Comparison of ENCODE assay signal across 20 mouse cellular contexts in the genomic region with DNA sequence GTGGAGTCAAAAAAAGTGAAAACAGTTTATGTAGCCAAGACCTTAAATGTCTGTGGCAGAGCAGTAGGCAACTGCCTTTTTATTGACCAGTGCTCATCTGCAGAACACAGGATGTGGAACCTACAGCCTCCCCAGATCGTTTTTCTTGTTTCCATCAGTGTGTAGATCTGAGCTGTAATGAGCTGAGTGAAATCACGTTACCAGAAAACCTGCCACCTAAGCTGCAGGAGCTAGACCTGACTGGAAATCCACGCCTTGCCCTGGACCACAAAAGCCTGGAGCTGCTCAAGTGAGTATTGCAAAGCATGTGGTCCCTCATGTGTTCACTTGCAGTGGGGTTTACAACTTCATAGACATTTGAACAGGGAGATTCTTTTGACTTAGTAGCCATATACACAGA.
DNase-seq lines count a peak whose midpoint lies in the region; ATAC-seq and TF ChIP-seq lines count a peak whose summit lies in the region.
"Had no signal": no experiment of that assay in that cellular context is flagged by ENCODE, and none has a peak within 500 bp of the region (broad histone marks: within the 10 kb centered on the region; RNA-seq: fewer than 3 reads in every experiment).

No protein-coding gene starts in this region.

- no peak overlapping the region; the same call in 1 of the 2 replicates for H3K9ac ChIP-seq in CH12.LX (ENCODE audit: insufficient read depth, low read depth)
- no peak overlapping the region for H3K9ac ChIP-seq in intestine, postnatal 0 days (ENCODE audit: low read depth, low read length)
- H3K9ac ChIP-seq in kidney, embryonic 14.5 days (ENCODE audit: low read depth, low read length): no peak overlapping the region
- no peak overlapping the region for H3K9ac ChIP-seq in heart, adult 2 months (ENCODE audit: low read depth, low read length)
- H3K9ac ChIP-seq: embryonic facial prominence, embryonic 12.5 days; forebrain, embryonic 13.5 days; forebrain, embryonic 15.5 days; forebrain, postnatal 0 days had no signal

- H3K27me3 ChIP-seq in CH12.LX (replicated peaks): no peaks in the 10 kb centered on the region
- H3K27me3 ChIP-seq in intestine, postnatal 0 days (replicated peaks; ENCODE audit: control insufficient read depth, insufficient read depth, low read length): no peaks in the 10 kb centered on the region
- H3K27me3 ChIP-seq in kidney, embryonic 14.5 days (ENCODE audit: control insufficient read depth, insufficient read depth, low read length): no peaks in the 10 kb centered on the region
- H3K27me3 ChIP-seq in heart, adult 2 months (ENCODE audit: control insufficient read depth, insufficient read depth, low read length): no peaks in the 10 kb centered on the region
- H3K27me3 ChIP-seq: embryonic facial prominence, embryonic 12.5 days; forebrain, embryonic 13.5 days; forebrain, embryonic 15.5 days had no signal

- TF ChIP-seq RAD21 in CH12.LX (IDR thresholded peaks at IDR 0.05; ENCODE audit: low read depth, low read length): no peak

- no peak for TF ChIP-seq CTCF in CH12.LX (conservative IDR thresholded peaks at IDR 0.05 in 1 of 2, IDR thresholded peaks at IDR 0.05 in 1 of 2; ENCODE audit: low read depth in 2 of 2, low read length in 2 of 2)
- no peak for TF ChIP-seq CTCF in intestine, postnatal 0 days (IDR thresholded peaks at IDR 0.05; ENCODE audit: low read depth)
- TF ChIP-seq CTCF in heart, adult 2 months (IDR thresholded peaks at IDR 0.05): no peak

- no peak overlapping the region; the same call in 1 of the 2 replicates for H3K27ac ChIP-seq in CH12.LX (ENCODE audit: insufficient read depth, low read depth)
- no peak overlapping the region for H3K27ac ChIP-seq in intestine, postnatal 0 days (ENCODE audit: low read depth, low read length)
- H3K27ac ChIP-seq in kidney, embryonic 14.5 days (ENCODE audit: low read depth, low read length): no peak overlapping the region
- H3K27ac ChIP-seq in heart, adult 2 months: no peak overlapping the region
- H3K27ac ChIP-seq: embryonic facial prominence, embryonic 10.5 days; embryonic facial prominence, embryonic 12.5 days; forebrain, embryonic 13.5 days; forebrain, embryonic 15.5 days had no signal

- no peak for TF ChIP-seq EP300 in CH12.LX (IDR thresholded peaks at IDR 0.05; ENCODE audit: low read length)
- no peak for TF ChIP-seq EP300 in heart, adult 2 months (IDR thresholded peaks at IDR 0.05; ENCODE audit: insufficient read depth, low read depth, low read length)

- DNase-seq in CD4-positive, CD25-positive, alpha-beta regulatory T cell, adult 2 months (ENCODE audit: low read depth, low spot score): peak; percentile 41
- DNase-seq in CH12.LX (ENCODE audit: extremely low read depth): peak; percentile 37
- peak; percentile 65 for DNase-seq in induced T-regulatory cell, adult 2 months (ENCODE audit: low read depth)
- no peak for DNase-seq in heart, adult 2 months
- DNase-seq: adrenal gland, adult 8-10 months; adrenal gland, postnatal 14 days; adrenal gland, postnatal 36 days; B cell, adult 2 months; cerebellum, adult 11-12 months; cerebellum, adult 2 months; cerebellum, adult 9-10 months; cerebellum, postnatal 10 days; cerebellum, postnatal 25 days; forebrain, postnatal 0 days had no signal

- dilution Hi-C loops in CH12.LX (cut with MboI; ENCODE audit: extremely low pct_ligation_motif_present, extremely low pct_unique_long_range_greater_than_20kb, low sequenced_read_pairs): no loop called here

- no peak overlapping the region for H3K4me2 ChIP-seq in CH12.LX (ENCODE audit: insufficient read depth, low read depth, poor library complexity, severe bottlenecking)
- no peak overlapping the region for H3K4me2 ChIP-seq in intestine, postnatal 0 days (replicated peaks; ENCODE audit: low read depth)
- no peak overlapping the region for H3K4me2 ChIP-seq in kidney, embryonic 14.5 days (replicated peaks; ENCODE audit: low read depth, low read length)
- H3K4me2 ChIP-seq: embryonic facial prominence, embryonic 12.5 days; forebrain, embryonic 13.5 days; forebrain, embryonic 15.5 days had no signal

- no peaks in the 10 kb centered on the region for H3K9me3 ChIP-seq in CH12.LX (replicated peaks; ENCODE audit: low read length)
- H3K9me3 ChIP-seq in intestine, postnatal 0 days (ENCODE audit: control insufficient read depth): no peaks in the 10 kb centered on the region
- no peaks in the 10 kb centered on the region for H3K9me3 ChIP-seq in kidney, embryonic 14.5 days (ENCODE audit: control insufficient read depth, low read length)
- H3K9me3 ChIP-seq: embryonic facial prominence, embryonic 10.5 days; embryonic facial prominence, embryonic 12.5 days; forebrain, embryonic 13.5 days; forebrain, embryonic 15.5 days had no signal

- intact Hi-C loops in heart, adult 2 months (cut with DNase I): no loop called here

- no peaks in the 10 kb centered on the region for H3K79me2 ChIP-seq in CH12.LX (replicated peaks; ENCODE audit: control insufficient read depth, extremely low read depth, insufficient read depth, poor library complexity, severe bottlenecking)
- H3K79me2 ChIP-seq in heart, adult 2 months (replicated peaks; ENCODE audit: control insufficient read depth, insufficient read depth, low read length): no peaks in the 10 kb centered on the region

- in situ Hi-C loops in CH12.LX (cut with MboI; ENCODE audit: low pct_ligation_motif_present, low pct_unique_long_range_greater_than_20kb, low sequenced_read_pairs): no loop called here

- peaks cover 14 to 62% of the 10 kb centered on the region in 2 experiments for H3K4me1 ChIP-seq in CH12.LX (ENCODE audit: control insufficient read depth in 1 of 2, insufficient read depth in 2 of 2)
- no peaks in the 10 kb centered on the region for H3K4me1 ChIP-seq in intestine, postnatal 0 days (replicated peaks; ENCODE audit: control insufficient read depth, insufficient read depth, low read length)
- H3K4me1 ChIP-seq in kidney, embryonic 14.5 days (ENCODE audit: control insufficient read depth, insufficient read depth, low read length): no peaks in the 10 kb centered on the region
- H3K4me1 ChIP-seq in heart, adult 2 months (ENCODE audit: control insufficient read depth, insufficient read depth, low read length): no peaks in the 10 kb centered on the region
- H3K4me1 ChIP-seq: embryonic facial prominence, embryonic 10.5 days; embryonic facial prominence, embryonic 12.5 days had no signal

- 72% methylated on average over 3 of the region's 3 CpGs for WGBS in intestine, postnatal 0 days
- WGBS in kidney, embryonic 14.5 days: 60% methylated on average over 3 of the region's 3 CpGs
- WGBS in heart, adult 2 months: 77% methylated on average over 3 of the region's 3 CpGs

- H3K4me3 ChIP-seq in CH12.LX (replicated peaks in 1 of 3; ENCODE audit: low read depth in 2 of 3, low read length in 2 of 3, poor library complexity in 1 of 3): no peak overlapping the region
- no peak overlapping the region for H3K4me3 ChIP-seq in intestine, postnatal 0 days (ENCODE audit: low read depth, low read length)
- no peak overlapping the region for H3K4me3 ChIP-seq in kidney, embryonic 14.5 days (ENCODE audit: low read length)
- no peak overlapping the region for H3K4me3 ChIP-seq in heart, adult 2 months
- H3K4me3 ChIP-seq: embryonic facial prominence, embryonic 10.5 days; embryonic facial prominence, embryonic 12.5 days; forebrain, embryonic 13.5 days; forebrain, embryonic 15.5 days had no signal

- H3K36me3 ChIP-seq in CH12.LX (replicated peaks in 1 of 2; ENCODE audit: control insufficient read depth in 1 of 2, insufficient read depth in 1 of 2, low read length in 1 of 2): peaks cover 8 to 71% of the 10 kb centered on the region in 2 experiments
- no peaks in the 10 kb centered on the region; the same call in 1 of the 2 replicates for H3K36me3 ChIP-seq in intestine, postnatal 0 days (ENCODE audit: control insufficient read depth, insufficient read depth)
- H3K36me3 ChIP-seq in kidney, embryonic 14.5 days (ENCODE audit: control insufficient read depth, insufficient read depth, low read length): no peaks in the 10 kb centered on the region; the same call in 1 of the 2 replicates
- no peaks in the 10 kb centered on the region; the same call in 1 of the 2 replicates for H3K36me3 ChIP-seq in heart, adult 2 months (ENCODE audit: control insufficient read depth, insufficient read depth, low read length)
- H3K36me3 ChIP-seq: embryonic facial prominence, embryonic 10.5 days; embryonic facial prominence, embryonic 12.5 days had no signal

- no peak for ATAC-seq in intestine, postnatal 0 days
- ATAC-seq in kidney, embryonic 14.5 days (ENCODE audit: low FRiP score, low TSS enrichment): no peak
- ATAC-seq: forebrain, embryonic 13.5 days; forebrain, embryonic 15.5 days; forebrain, postnatal 0 days had no signal

- no peak for TF ChIP-seq POLR2A in CH12.LX (IDR thresholded peaks at IDR 0.05; ENCODE audit: low read depth, low read length)
- no peak for TF ChIP-seq POLR2A in heart, adult 2 months (IDR thresholded peaks at IDR 0.05; ENCODE audit: insufficient read depth, low read depth, low read length)

TF ChIP-seq in CH12.LX, 34 proteins besides CTCF, POLR2A, EP300 and RAD21:
- TF ChIP-seq KAT2A (IDR thresholded peaks at IDR 0.05; ENCODE audit: insufficient replicate concordance, low read length) (no peak), IRF4 (IDR thresholded peaks at IDR 0.05; ENCODE audit: low read depth, low read length) (no peak), BHLHE40 (IDR thresholded peaks at IDR 0.05; ENCODE audit: low read depth, low read length) (peak; percentile 64)

Comparison
In these comparisons a context has a peak if more than half of its experiments do, and no peak if none do; other contexts are left out.
1. DNase-seq: peak in CD4-positive, CD25-positive, alpha-beta regulatory T cell, adult 2 months (single experiment), CH12.LX (single experiment) and induced T-regulatory cell, adult 2 months (single experiment); none in heart, adult 2 months (0 of 2).